8 mouse cellular contexts compared by ENCODE assay signal in genomic region chr12:80014598-80014983, GRCm38 (mm10).
DNase-seq lines count a peak whose midpoint lies in the region; ATAC-seq and TF ChIP-seq lines count a peak whose summit lies in the region.

No protein-coding gene starts in this region.

- DNase-seq in kidney, adult 11 months: no peak
- no peak for DNase-seq in forebrain, embryonic 10.5 days (ENCODE audit: extremely low spot score, low spot score)
- DNase-seq in limb, embryonic 11.5 days (ENCODE audit: low spot score): no peak
- no peak for DNase-seq in thymus, postnatal 4 days
- DNase-seq in frontal cortex, postnatal 10 days (ENCODE audit: low spot score in 2 of 2): no peak
- no peak for DNase-seq in layer of hippocampus, adult 11-12 months (ENCODE audit: low spot score)

- no peak overlapping the region for H3K4me3 ChIP-seq in kidney, embryonic 15.5 days (replicated peaks)
- H3K4me3 ChIP-seq in forebrain, embryonic 10.5 days: no peak overlapping the region
- H3K4me3 ChIP-seq in limb, embryonic 11.5 days (ENCODE audit: low read depth, low read length): no peak overlapping the region
- no peak overlapping the region for H3K4me3 ChIP-seq in myocyte

- H3K27ac ChIP-seq in kidney, embryonic 15.5 days: peak overlapping the region; percentile 91
- H3K27ac ChIP-seq in forebrain, embryonic 10.5 days: peak overlapping the region; percentile 76
- peak overlapping the region; percentile 53; the same call in 1 of the 2 replicates for H3K27ac ChIP-seq in limb, embryonic 11.5 days (replicated peaks; ENCODE audit: low read depth, low read length)

- no peak for TF ChIP-seq POLR2A in myocyte (IDR thresholded peaks at IDR 0.05; ENCODE audit: insufficient read length, low read depth)

- H3ac ChIP-seq in myocyte (ENCODE audit: control insufficient read depth, insufficient read length): no peak overlapping the region

- WGBS in kidney, embryonic 15.5 days: 32% methylated on average over 7 of the region's 7 CpGs
- WGBS in forebrain, embryonic 10.5 days: 82% methylated on average over 7 of the region's 7 CpGs
- WGBS in limb, embryonic 11.5 days: 66% methylated on average over 7 of the region's 7 CpGs

- H3K27me3 ChIP-seq in kidney, embryonic 15.5 days: no peaks in the 10 kb centered on the region
- no peaks in the 10 kb centered on the region for H3K27me3 ChIP-seq in forebrain, embryonic 10.5 days (ENCODE audit: poor library complexity, severe bottlenecking)
- H3K27me3 ChIP-seq in limb, embryonic 11.5 days (ENCODE audit: control insufficient read depth, insufficient read depth, low read length): no peaks in the 10 kb centered on the region
- no peaks in the 10 kb centered on the region for H3K27me3 ChIP-seq in myocyte (ENCODE audit: control insufficient read depth, insufficient read depth, insufficient read length)

- H3K9me3 ChIP-seq in kidney, embryonic 15.5 days (replicated peaks): no peaks in the 10 kb centered on the region
- no peaks in the 10 kb centered on the region for H3K9me3 ChIP-seq in forebrain, embryonic 10.5 days
- H3K9me3 ChIP-seq in limb, embryonic 11.5 days (ENCODE audit: control insufficient read depth, low read length): no peaks in the 10 kb centered on the region

- H3K36me3 ChIP-seq in kidney, embryonic 15.5 days: no peaks in the 10 kb centered on the region
- no peaks in the 10 kb centered on the region for H3K36me3 ChIP-seq in forebrain, embryonic 10.5 days (replicated peaks)
- no peaks in the 10 kb centered on the region for H3K36me3 ChIP-seq in limb, embryonic 11.5 days (ENCODE audit: control insufficient read depth, insufficient read depth, low read length)
- no peaks in the 10 kb centered on the region for H3K36me3 ChIP-seq in myocyte (ENCODE audit: control insufficient read depth, insufficient read depth)

- peak; percentile 20; the same call in 1 of the 2 replicates for ATAC-seq in kidney, embryonic 15.5 days (replicated peaks; ENCODE audit: low FRiP score)
- no peak for ATAC-seq in limb, embryonic 11.5 days (ENCODE audit: insufficient number of reproducible peaks, low FRiP score, low TSS enrichment, low read depth)

- H3K79me2 ChIP-seq in myocyte (ENCODE audit: control insufficient read depth, insufficient read depth): no peaks in the 10 kb centered on the region

- peaks cover 55% of the 10 kb centered on the region for H3K4me1 ChIP-seq in kidney, embryonic 15.5 days
- peaks cover 36% of the 10 kb centered on the region for H3K4me1 ChIP-seq in forebrain, embryonic 10.5 days
- H3K4me1 ChIP-seq in limb, embryonic 11.5 days (ENCODE audit: control insufficient read depth, insufficient read depth, low read length): peaks cover 13% of the 10 kb centered on the region

- H3K4me2 ChIP-seq in kidney, embryonic 15.5 days: peak overlapping the region; percentile 41; the same call in 1 of the 2 replicates
- H3K4me2 ChIP-seq in limb, embryonic 11.5 days (ENCODE audit: low read depth, severe bottlenecking): no peak overlapping the region
- peak overlapping the region; percentile 58 for H3K4me2 ChIP-seq in myocyte (ENCODE audit: low read depth)

- no peak overlapping the region for H3K9ac ChIP-seq in kidney, embryonic 15.5 days
- H3K9ac ChIP-seq in limb, embryonic 11.5 days (ENCODE audit: low read length): no peak overlapping the region

TF ChIP-seq in myocyte, 11 proteins besides CTCF, POLR2A, EP300 and RAD21:
- TF ChIP-seq MAX (IDR thresholded peaks at IDR 0.05; ENCODE audit: low read depth) (no peak), CEBPB (IDR thresholded peaks at IDR 0.05; ENCODE audit: insufficient read depth, poor library complexity, severe bottlenecking) (no peak), TCF12 (IDR thresholded peaks at IDR 0.05; ENCODE audit: insufficient read depth, poor library complexity, severe bottlenecking) (no peak), MYOD1 (IDR thresholded peaks at IDR 0.05; ENCODE audit: control insufficient read depth in 1 of 3, insufficient read length in 2 of 3, low read depth in 2 of 3) (no peak), POLR2AphosphoS2 (IDR thresholded peaks at IDR 0.05; ENCODE audit: insufficient read length, low read depth) (no peak), REST (IDR thresholded peaks at IDR 0.05; ENCODE audit: insufficient read depth, insufficient read length) (no peak), TCF3 (IDR thresholded peaks at IDR 0.05; ENCODE audit: insufficient read length, low read depth) (no peak), E2F4 (IDR thresholded peaks at IDR 0.05; ENCODE audit: insufficient read depth) (no peak), MYOG (IDR thresholded peaks at IDR 0.05; ENCODE audit: control insufficient read depth in 1 of 3, insufficient read depth in 1 of 3, insufficient read length in 2 of 3, low read depth in 2 of 3) (no peak), USF1 (IDR thresholded peaks at IDR 0.05; ENCODE audit: low read depth) (no peak), SRF (IDR thresholded peaks at IDR 0.05; ENCODE audit: control insufficient read depth, insufficient read length, low read depth) (no peak)
